ENCODE assay signal across 9 mouse cellular contexts in the genomic region with DNA sequence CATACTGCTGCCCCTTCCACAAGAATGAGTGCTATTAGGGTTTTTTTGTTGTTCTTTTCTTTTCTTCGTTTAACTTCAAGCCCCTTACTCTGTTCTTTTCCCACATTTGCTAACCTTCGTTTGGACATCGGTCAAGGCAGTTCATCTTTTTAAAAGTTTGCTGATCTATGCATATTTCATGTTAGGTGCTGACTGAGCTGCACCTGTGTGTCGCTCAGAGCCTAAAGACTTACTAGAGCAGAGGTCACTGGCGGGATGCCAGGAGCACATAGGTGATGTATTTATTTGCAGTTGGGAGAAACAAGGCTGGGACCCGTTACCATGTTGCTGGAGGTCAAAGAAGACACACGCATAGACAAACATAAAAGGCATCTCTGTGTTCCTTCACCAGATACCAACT. TPM values are rescaled to one million over a fixed set of nuclear protein-coding genes. Genes with fewer than 3 reads are reported as not detected.
DNase-seq lines count a peak whose midpoint lies in the region; ATAC-seq and TF ChIP-seq lines count a peak whose summit lies in the region.
"Had no signal": no experiment of that assay in that cellular context is flagged by ENCODE, and none has a peak within 500 bp of the region (broad histone marks: within the 10 kb centered on the region; RNA-seq: fewer than 3 reads in every experiment).

No protein-coding gene starts in this region.

- TF ChIP-seq EP300 in stomach, postnatal 0 days (optimal IDR thresholded peaks at IDR 0.05) = no peak

- WGBS in neural tube, embryonic 13.5 days = 40% methylated on average over 7 of the region's 7 CpGs
- 40% methylated on average over 7 of the region's 7 CpGs for WGBS in neural tube, embryonic 15.5 days
- 42% methylated on average over 7 of the region's 7 CpGs for WGBS in kidney, embryonic 15.5 days
- 51% methylated on average over 7 of the region's 7 CpGs for WGBS in stomach, postnatal 0 days

- H3K4me3 ChIP-seq in neural tube, embryonic 13.5 days = no peak overlapping the region
- H3K4me3 ChIP-seq in neural tube, embryonic 15.5 days (replicated peaks) = no peak overlapping the region
- H3K4me3 ChIP-seq in kidney, embryonic 15.5 days (replicated peaks) = no peak overlapping the region
- H3K4me3 ChIP-seq in stomach, postnatal 0 days (ENCODE audit: low read depth, low read length) = no peak overlapping the region

- peak overlapping the region; percentile 91; the same call in 1 of the 2 replicates for H3K4me2 ChIP-seq in neural tube, embryonic 13.5 days
- no peak overlapping the region for H3K4me2 ChIP-seq in neural tube, embryonic 15.5 days
- H3K4me2 ChIP-seq in kidney, embryonic 15.5 days = peak overlapping the region; percentile 88
- no peak overlapping the region for H3K4me2 ChIP-seq in stomach, postnatal 0 days (replicated peaks; ENCODE audit: low read depth)

- H3K27ac ChIP-seq in neural tube, embryonic 13.5 days (replicated peaks) = peak overlapping the region; percentile 99
- no peak overlapping the region for H3K27ac ChIP-seq in neural tube, embryonic 15.5 days (replicated peaks)
- no peak overlapping the region; the same call in 1 of the 2 replicates for H3K27ac ChIP-seq in kidney, embryonic 15.5 days
- no peak overlapping the region for H3K27ac ChIP-seq in stomach, postnatal 0 days (replicated peaks)

- TF ChIP-seq CTCF in stomach, postnatal 0 days (IDR thresholded peaks at IDR 0.05; ENCODE audit: low read depth) = no peak

- ATAC-seq in neural tube, embryonic 13.5 days (ENCODE audit: low read depth) = no peak
- ATAC-seq in neural tube, embryonic 15.5 days (ENCODE audit: low FRiP score) = no peak
- ATAC-seq in kidney, embryonic 15.5 days (replicated peaks; ENCODE audit: low FRiP score) = no peak
- ATAC-seq in stomach, postnatal 0 days (ENCODE audit: low FRiP score, low TSS enrichment) = no peak

- peaks cover 21% of the 10 kb centered on the region for H3K36me3 ChIP-seq in neural tube, embryonic 13.5 days
- H3K36me3 ChIP-seq in neural tube, embryonic 15.5 days = peaks cover 12% of the 10 kb centered on the region
- peaks cover 23% of the 10 kb centered on the region for H3K36me3 ChIP-seq in kidney, embryonic 15.5 days
- H3K36me3 ChIP-seq in stomach, postnatal 0 days (ENCODE audit: control insufficient read depth, insufficient read depth, low read length) = peaks cover 10% of the 10 kb centered on the region; the same call in 1 of the 2 replicates

- peak overlapping the region; percentile 93; the same call in 1 of the 2 replicates for H3K9ac ChIP-seq in neural tube, embryonic 13.5 days
- no peak overlapping the region for H3K9ac ChIP-seq in neural tube, embryonic 15.5 days (replicated peaks)
- H3K9ac ChIP-seq in kidney, embryonic 15.5 days = no peak overlapping the region
- H3K9ac ChIP-seq in stomach, postnatal 0 days (ENCODE audit: low read length) = no peak overlapping the region

- peaks cover 44% of the 10 kb centered on the region for H3K4me1 ChIP-seq in neural tube, embryonic 13.5 days (replicated peaks)
- peaks cover 47% of the 10 kb centered on the region for H3K4me1 ChIP-seq in neural tube, embryonic 15.5 days
- peaks cover 37% of the 10 kb centered on the region for H3K4me1 ChIP-seq in kidney, embryonic 15.5 days
- H3K4me1 ChIP-seq in stomach, postnatal 0 days (replicated peaks; ENCODE audit: control insufficient read depth, insufficient read depth) = no peaks in the 10 kb centered on the region; the same call in 1 of the 2 replicates

- peak; percentile 25 for DNase-seq in adrenal gland, postnatal 10 days
- no peak for DNase-seq in adrenal gland, adult 18-20 months (ENCODE audit: low spot score in 2 of 2)
- DNase-seq in stomach, postnatal 0 days (ENCODE audit: low spot score) = peak; percentile 58
- no peak for DNase-seq in T-cell, adult 2 months (ENCODE audit: low spot score)
- DNase-seq in thymus, postnatal 4 days = no peak

- H3K9me3 ChIP-seq in neural tube, embryonic 13.5 days = no peaks in the 10 kb centered on the region
- no peaks in the 10 kb centered on the region for H3K9me3 ChIP-seq in neural tube, embryonic 15.5 days (replicated peaks)
- no peaks in the 10 kb centered on the region for H3K9me3 ChIP-seq in kidney, embryonic 15.5 days (replicated peaks)
- no peaks in the 10 kb centered on the region for H3K9me3 ChIP-seq in stomach, postnatal 0 days (ENCODE audit: control insufficient read depth, low read length)
- H3K9me3 ChIP-seq: lung, embryonic 15.5 days had no signal

- H3K27me3 ChIP-seq in neural tube, embryonic 13.5 days = no peaks in the 10 kb centered on the region
- H3K27me3 ChIP-seq in neural tube, embryonic 15.5 days (replicated peaks) = no peaks in the 10 kb centered on the region
- no peaks in the 10 kb centered on the region for H3K27me3 ChIP-seq in kidney, embryonic 15.5 days
- H3K27me3 ChIP-seq in stomach, postnatal 0 days (ENCODE audit: control insufficient read depth, insufficient read depth, low read length) = no peaks in the 10 kb centered on the region
- H3K27me3 ChIP-seq: lung, embryonic 15.5 days had no signal

RNA-seq across cellular contexts. Expression of a gene that starts 1.1 kb away (rescaled TPM):
- 100 to 1,000 TPM; 276 to 572 TPM for total RNA-seq in adrenal gland, postnatal 10 days (2021)
- total RNA-seq in adrenal gland, adult 18-20 months (2021) = 100 to 1,000 TPM; 166 to 218 TPM
- 856 and 869 TPM in 2 replicates for polyA plus RNA-seq in neural tube, embryonic 13.5 days (2015; fragmentation: Nextera tagmentation; extraction: Ambion mirVana)
- 979 and 1,100 TPM in 2 replicates for polyA plus RNA-seq in neural tube, embryonic 15.5 days (2015; fragmentation: Nextera tagmentation; extraction: Ambion mirVana)
- 561 and 585 TPM in 2 replicates for polyA plus RNA-seq in kidney, embryonic 15.5 days (2015; fragmentation: Nextera tagmentation; extraction: Ambion mirVana)
- 315 and 344 TPM in 2 replicates for polyA plus RNA-seq in stomach, postnatal 0 days (2015; fragmentation: Nextera tagmentation; extraction: Ambion mirVana)

Comparison
In these comparisons a context has a peak if more than half of its experiments do, and no peak if none do; other contexts are left out.
1. DNase-seq: peak in adrenal gland, postnatal 10 days (single experiment) and stomach, postnatal 0 days (single experiment); none in adrenal gland, adult 18-20 months (0 of 2), T-cell, adult 2 months (single experiment) and thymus, postnatal 4 days (single experiment).
2. H3K4me2 ChIP-seq: peak in neural tube, embryonic 13.5 days (single experiment) and kidney, embryonic 15.5 days (single experiment); none in neural tube, embryonic 15.5 days (single experiment) and stomach, postnatal 0 days (single experiment).